Comparison of ENCODE assay signal across 8 mouse cellular contexts in genomic region chr1:66175041-66175665, GRCm38 (mm10). TPM values are rescaled to one million over a fixed set of nuclear protein-coding genes. Genes with fewer than 3 reads are reported as not detected.
DNase-seq lines count a peak whose midpoint lies in the region; ATAC-seq and TF ChIP-seq lines count a peak whose summit lies in the region.

Map2 (plus strand) TSS chr1:66175273.

- peak within 1 kb of the TSS; percentile 53 for H3K4me3 ChIP-seq in intestine, postnatal 0 days (ENCODE audit: low read depth, low read length)

- H3K9ac ChIP-seq in intestine, postnatal 0 days (ENCODE audit: low read depth, low read length): 0 out of 2 replicates have a peak within 1 kb of the TSS, but pooled peaks have one; percentile 0

- H3K36me3 ChIP-seq in intestine, postnatal 0 days (ENCODE audit: control insufficient read depth, insufficient read depth): no peaks in the 10 kb centered on the region

- DNase-seq in spleen, adult 18-20 months: peak; percentile 43 to 46
- DNase-seq in spleen, adult 12 weeks (ENCODE audit: low spot score): no peak
- peak; percentile 83 for DNase-seq in embryo, embryonic 9.5 days (ENCODE audit: extremely low spot score)
- peak; percentile 99 for DNase-seq in heart, adult 11 months
- DNase-seq in left cerebral cortex, postnatal 36 days (ENCODE audit: low spot score in 2 of 2): peak; percentile 83 to 90
- DNase-seq in mesoderm, embryonic 11.5 days (ENCODE audit: low read depth, low spot score): peak; percentile 75
- peak; percentile 83 for DNase-seq in right cerebral cortex, postnatal 4 days

- H3K4me2 ChIP-seq in intestine, postnatal 0 days (replicated peaks; ENCODE audit: low read depth): peak within 1 kb of the TSS; percentile 82

- ATAC-seq in intestine, postnatal 0 days: peak; percentile 97

- H3K27ac ChIP-seq in intestine, postnatal 0 days (ENCODE audit: low read depth, low read length): no peak within 1 kb of the TSS

- under 1% methylated on average over 34 of the region's 61 CpGs for whole genome bisulfite sequencing in intestine, postnatal 0 days

- no peaks in the 10 kb centered on the region; the same call in 1 of the 2 replicates for H3K4me1 ChIP-seq in intestine, postnatal 0 days (replicated peaks; ENCODE audit: control insufficient read depth, insufficient read depth, low read length)

- intact Hi-C loops in left cerebral cortex, postnatal 36 days (cut with DNase I): loop anchor here (5.0 kb wide), 1 partner anchor 53 kb away; no protein-coding TSS in a partner anchor

- no peak for TF ChIP-seq CTCF in intestine, postnatal 0 days (IDR thresholded peaks at IDR 0.05; ENCODE audit: low read depth)

- no peaks in the 10 kb centered on the region for H3K9me3 ChIP-seq in intestine, postnatal 0 days (ENCODE audit: control insufficient read depth)

- H3K27me3 ChIP-seq in intestine, postnatal 0 days (replicated peaks; ENCODE audit: control insufficient read depth, insufficient read depth, low read length): no peaks in the 10 kb centered on the region

RNA-seq across cellular contexts. Expression of gene Map2, which starts in this region (rescaled TPM):
- 2.2 and 3.1 TPM in 2 replicates for polyA plus RNA-seq in intestine, postnatal 0 days (2015; fragmentation: Nextera tagmentation; extraction: Ambion mirVana)
- total RNA-seq in left cerebral cortex, postnatal 36 days (2021): 1,000 to 10,000 TPM in 1 of 2 experiments, 100 to 1,000 TPM in 1; 960 to 1,113 TPM
